Mouse (Mus musculus): ENCODE data around the gene 5730596B20Rik. TPM values are rescaled to one million over a fixed set of nuclear protein-coding genes. Genes with fewer than 3 reads are reported as not detected.

Gene 5730596B20Rik
- polyA plus RNA-seq, 1 experiment from 2014 or later: not detected

DNA sequence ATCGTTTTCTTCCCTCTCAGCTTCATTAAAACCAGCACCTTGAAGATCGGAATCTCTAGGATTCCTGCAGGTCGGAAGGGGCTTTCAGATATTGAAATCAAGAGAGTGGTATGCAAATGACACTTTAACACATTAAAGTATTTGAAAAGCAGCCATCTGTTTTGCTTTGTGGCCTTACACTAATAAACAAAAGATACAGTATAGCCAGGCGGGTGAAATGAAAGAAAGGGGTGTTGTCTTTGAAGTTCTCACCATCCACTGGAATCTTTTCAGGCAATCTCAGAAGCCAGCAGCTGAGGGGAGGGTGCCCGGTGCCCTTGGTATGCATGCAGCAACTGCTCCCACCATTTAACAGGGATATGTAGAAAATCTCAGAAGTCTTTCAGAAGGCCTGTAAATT, 23.3 kb upstream of the 5730596B20Rik start:
- peaks cover 90% of the 10 kb centered on the region for H3K27me3 ChIP-seq (replicated peaks; ENCODE audit: control insufficient read depth, insufficient read depth, low read length)
- H3K27ac ChIP-seq (ENCODE audit: low read length): no peak overlapping the region
- WGBS: 2% methylated on average over 5 of the region's 5 CpGs
- no peak for ATAC-seq
- H3K4me2 ChIP-seq (ENCODE audit: low read length): no peak overlapping the region
- no peaks in the 10 kb centered on the region for H3K36me3 ChIP-seq (ENCODE audit: control insufficient read depth, insufficient read depth)
- H3K9ac ChIP-seq (replicated peaks; ENCODE audit: low read depth, low read length): no peak overlapping the region
- H3K9me3 ChIP-seq (ENCODE audit: control insufficient read depth, low read length): peaks cover 4% of the 10 kb centered on the region; the same call in 1 of the 2 replicates
- H3K4me3 ChIP-seq (replicated peaks; ENCODE audit: low read length): no peak overlapping the region
- H3K4me1 ChIP-seq (replicated peaks; ENCODE audit: control insufficient read depth, insufficient read depth, low read length): peaks cover 12% of the 10 kb centered on the region

DNA sequence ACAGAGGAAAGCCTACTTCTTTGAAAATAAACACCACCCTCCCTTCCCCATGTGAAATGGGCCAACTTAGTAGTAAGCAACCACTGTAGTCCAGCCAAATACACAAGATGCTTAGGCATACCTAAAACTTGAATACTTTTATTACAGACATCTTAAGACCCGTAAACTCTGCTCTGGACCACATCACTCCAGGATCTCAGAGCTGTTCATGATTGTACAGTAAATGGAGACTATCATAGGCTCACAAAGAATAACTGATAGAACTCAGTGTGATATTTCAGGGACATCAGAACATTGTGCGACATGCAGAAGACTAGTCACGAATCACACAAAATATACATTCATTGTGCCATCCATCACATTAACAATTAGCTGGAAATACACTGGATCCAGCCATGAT, 21.8 kb upstream of the 5730596B20Rik start:
- 30% methylated on average over 3 of the region's 3 CpGs for WGBS
- Histone ChIP-seq H3K27me3 (replicated peaks; ENCODE audit: control insufficient read depth, insufficient read depth, low read length) (peaks cover 91% of the 10 kb centered on the region), H3K27ac (ENCODE audit: low read length) (no peak overlapping the region), H3K9me3 (ENCODE audit: control insufficient read depth, low read length) (no peaks in the 10 kb centered on the region), H3K4me2 (ENCODE audit: low read length) (no peak overlapping the region), H3K36me3 (ENCODE audit: control insufficient read depth, insufficient read depth) (no peaks in the 10 kb centered on the region), H3K4me3 (replicated peaks; ENCODE audit: low read length) (no peak overlapping the region), H3K9ac (replicated peaks; ENCODE audit: low read depth, low read length) (no peak overlapping the region), H3K4me1 (replicated peaks; ENCODE audit: control insufficient read depth, insufficient read depth, low read length) (peaks cover 12% of the 10 kb centered on the region)
- ATAC-seq: no peak

DNA sequence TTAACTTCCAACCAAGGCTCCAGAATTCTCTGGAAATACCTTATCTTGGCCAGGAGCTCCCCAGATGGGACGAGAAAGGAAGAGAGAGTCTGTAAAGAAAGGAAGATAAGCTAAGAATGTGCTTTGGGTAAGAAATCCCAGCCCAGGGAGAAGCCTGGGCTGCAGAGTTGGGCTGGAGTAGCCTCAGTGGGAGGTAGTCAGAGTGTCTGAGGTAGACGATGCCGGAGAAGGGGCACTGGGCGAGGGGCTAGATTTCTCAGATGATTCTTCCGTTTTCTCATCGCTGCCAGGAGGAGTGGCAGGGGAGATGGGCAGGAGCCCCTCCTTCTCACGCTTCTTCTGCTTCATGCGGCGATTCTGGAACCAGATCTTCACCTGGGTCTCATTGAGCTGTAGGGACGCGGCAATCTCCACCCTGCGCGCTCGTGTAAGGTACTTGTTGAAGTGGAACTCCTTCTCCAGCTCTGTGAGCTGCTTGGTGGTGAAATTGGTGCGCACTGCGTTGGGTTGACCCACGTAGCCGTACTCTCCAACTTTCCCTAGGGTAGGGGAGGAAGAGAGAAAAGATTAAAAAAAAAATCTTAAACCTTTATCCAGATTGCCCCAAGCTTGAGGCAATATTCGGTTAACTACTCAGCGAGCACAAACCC, 20.6 kb upstream of the 5730596B20Rik start:
- Histone ChIP-seq H3K4me3 (replicated peaks; ENCODE audit: low read length) (no peak overlapping the region), H3K36me3 (ENCODE audit: control insufficient read depth, insufficient read depth) (no peaks in the 10 kb centered on the region), H3K27ac (ENCODE audit: low read length) (no peak overlapping the region), H3K9ac (replicated peaks; ENCODE audit: low read depth, low read length) (no peak overlapping the region), H3K4me1 (replicated peaks; ENCODE audit: control insufficient read depth, insufficient read depth, low read length) (peaks cover 12% of the 10 kb centered on the region), H3K4me2 (ENCODE audit: low read length) (no peak overlapping the region), H3K9me3 (ENCODE audit: control insufficient read depth, low read length) (no peaks in the 10 kb centered on the region), H3K27me3 (replicated peaks; ENCODE audit: control insufficient read depth, insufficient read depth, low read length) (peaks cover 91% of the 10 kb centered on the region)
- 1% methylated on average over 20 of the region's 20 CpGs for WGBS
- ATAC-seq: no peak

DNA sequence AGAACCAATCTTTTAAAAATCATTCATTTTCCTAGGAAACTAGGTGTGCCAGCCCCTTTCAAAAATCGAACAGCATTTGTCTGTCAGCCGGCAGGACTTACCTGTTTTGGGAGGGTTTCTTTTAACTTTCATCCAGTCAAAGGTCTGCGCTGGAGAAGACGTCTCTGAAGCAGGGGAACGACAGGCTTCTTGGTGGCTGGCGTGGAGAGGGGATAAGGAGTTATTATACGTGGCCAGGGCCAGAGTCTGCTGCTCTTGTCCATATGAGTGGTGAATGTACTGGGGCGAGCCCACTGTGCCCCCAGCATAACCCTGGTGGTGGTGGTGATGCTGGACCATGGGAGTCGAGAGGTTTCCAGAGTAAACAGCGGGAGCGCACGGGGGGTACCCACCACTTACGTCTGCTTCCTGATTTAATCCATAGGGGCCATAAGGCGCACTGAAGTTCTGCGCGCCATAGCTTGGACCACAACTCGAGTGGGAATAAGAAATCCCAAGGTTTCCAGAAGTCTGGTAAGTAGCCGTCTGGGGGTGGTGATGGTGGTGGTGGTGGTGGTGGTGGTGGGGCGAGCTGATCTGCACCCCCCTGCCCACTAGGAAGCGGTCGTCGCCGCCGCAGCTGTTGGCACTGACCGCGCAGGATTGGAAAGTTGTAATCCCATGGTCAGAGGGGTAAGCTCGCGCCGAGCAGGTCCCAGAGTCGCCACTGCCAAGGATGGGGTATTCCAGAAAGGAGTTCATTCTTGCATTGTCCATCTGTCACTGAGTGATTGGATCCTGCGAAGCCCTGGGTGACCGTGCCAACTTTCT, 19.6 kb upstream of the 5730596B20Rik start:
- Histone ChIP-seq H3K9ac (replicated peaks; ENCODE audit: low read depth, low read length) (no peak overlapping the region), H3K4me3 (replicated peaks; ENCODE audit: low read length) (peak overlapping the region; percentile 37), H3K36me3 (ENCODE audit: control insufficient read depth, insufficient read depth) (no peaks in the 10 kb centered on the region), H3K4me1 (replicated peaks; ENCODE audit: control insufficient read depth, insufficient read depth, low read length) (peaks cover 12% of the 10 kb centered on the region), H3K27me3 (replicated peaks; ENCODE audit: control insufficient read depth, insufficient read depth, low read length) (peaks cover 90% of the 10 kb centered on the region), H3K9me3 (ENCODE audit: control insufficient read depth, low read length) (no peaks in the 10 kb centered on the region), H3K4me2 (ENCODE audit: low read length) (peak overlapping the region; percentile 56), H3K27ac (ENCODE audit: low read length) (no peak overlapping the region)
- 1% methylated on average over 32 of the region's 32 CpGs for WGBS
- 0 out of 2 replicates have a peak, but pooled peaks have one; percentile 4 for ATAC-seq

DNA sequence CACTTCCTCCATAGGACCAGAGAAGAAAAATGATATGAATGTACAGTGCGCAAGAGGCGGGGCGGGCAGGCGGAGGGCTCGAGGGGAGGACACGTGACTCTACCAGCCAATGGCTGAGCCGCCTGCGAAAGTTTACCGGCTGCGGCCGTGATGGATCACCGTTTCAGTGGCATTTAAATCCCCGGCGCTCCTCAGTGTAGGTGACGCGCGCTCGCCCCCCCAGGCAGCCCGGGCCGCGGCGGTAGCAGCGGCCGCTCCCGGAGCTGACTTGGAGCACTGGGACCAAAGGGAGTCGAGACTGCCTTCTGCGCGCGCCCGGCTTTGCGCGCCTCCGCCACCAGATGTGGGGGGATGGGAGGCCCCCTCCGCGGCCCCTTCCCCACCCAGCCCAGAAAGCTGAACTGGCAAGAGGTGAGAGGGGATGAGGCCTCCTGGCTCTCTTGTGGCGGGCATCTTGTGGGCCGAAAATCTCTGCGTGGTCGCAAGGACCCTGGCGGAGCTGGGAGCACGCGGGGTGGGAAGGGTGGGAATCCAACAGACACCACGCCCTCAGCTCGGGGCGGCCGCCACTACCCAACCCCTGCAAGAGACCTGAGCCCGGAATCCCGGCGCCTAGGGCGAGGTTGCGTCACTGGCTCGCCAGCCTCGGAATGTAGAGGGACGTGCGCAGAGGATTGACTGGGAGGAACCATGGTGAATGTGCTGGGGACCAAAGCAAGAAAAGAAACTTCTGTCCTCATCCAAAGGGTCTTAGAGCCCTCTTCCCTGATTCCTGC, 18.8 kb upstream of the 5730596B20Rik start, which contains the start of gene Hoxa1:
Gene Hoxa1, minus strand, starts transcription at position 42 of the 776 bp plus-strand sequence.
- Histone ChIP-seq H3K27ac (ENCODE audit: low read length) (no peak within 1 kb of the TSS), H3K9me3 (ENCODE audit: control insufficient read depth, low read length) (no peaks in the 10 kb centered on the region), H3K4me2 (ENCODE audit: low read length) (peak within 1 kb of the TSS; percentile 56), H3K4me1 (replicated peaks; ENCODE audit: control insufficient read depth, insufficient read depth, low read length) (peaks cover 12% of the 10 kb centered on the region), H3K27me3 (replicated peaks; ENCODE audit: control insufficient read depth, insufficient read depth, low read length) (peaks cover 90% of the 10 kb centered on the region), H3K36me3 (ENCODE audit: control insufficient read depth, insufficient read depth) (no peaks in the 10 kb centered on the region), H3K4me3 (replicated peaks; ENCODE audit: low read length) (peak within 1 kb of the TSS; percentile 37), H3K9ac (replicated peaks; ENCODE audit: low read depth, low read length) (no peak within 1 kb of the TSS)
- WGBS: under 1% methylated on average over 55 of the region's 55 CpGs
- ATAC-seq: peak; percentile 76

DNA sequence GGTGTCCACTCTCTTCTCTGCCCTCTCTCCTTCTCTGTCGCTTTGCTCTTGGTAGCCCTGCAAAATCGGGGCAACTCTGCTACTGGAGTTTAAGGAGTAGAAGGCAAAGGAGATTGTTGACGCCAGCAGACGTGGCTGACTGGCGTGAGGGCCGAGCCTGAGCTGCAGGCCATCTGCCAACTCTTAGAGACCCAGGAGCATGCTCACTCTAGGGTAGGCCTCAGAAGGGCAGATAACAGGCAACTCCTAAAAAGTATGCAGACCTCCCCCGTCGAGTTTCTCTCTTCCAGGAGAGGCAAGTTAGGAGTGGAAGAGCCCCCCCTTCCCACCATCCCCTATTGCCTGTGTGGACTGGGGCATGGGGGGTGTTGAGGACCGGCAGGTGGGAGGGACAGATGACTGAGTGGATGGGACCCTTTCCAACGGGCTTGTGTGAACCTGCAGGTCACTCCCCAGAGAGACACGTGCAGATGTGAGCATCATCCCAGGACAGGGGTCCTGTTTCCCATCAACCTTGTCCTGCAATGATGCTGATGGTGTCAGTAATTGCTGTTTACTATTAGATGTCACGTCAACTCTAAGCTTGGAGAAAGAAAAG, 18.0 kb upstream of the 5730596B20Rik start:
- WGBS: 3% methylated on average over 12 of the region's 12 CpGs
- H3K36me3 ChIP-seq (ENCODE audit: control insufficient read depth, insufficient read depth): no peaks in the 10 kb centered on the region
- H3K9ac ChIP-seq (replicated peaks; ENCODE audit: low read depth, low read length): no peak overlapping the region
- no peak for ATAC-seq
- no peak overlapping the region for H3K27ac ChIP-seq (ENCODE audit: low read length)
- peaks cover 12% of the 10 kb centered on the region for H3K4me1 ChIP-seq (replicated peaks; ENCODE audit: control insufficient read depth, insufficient read depth, low read length)
- H3K27me3 ChIP-seq (replicated peaks; ENCODE audit: control insufficient read depth, insufficient read depth, low read length): peaks cover 90% of the 10 kb centered on the region
- H3K4me3 ChIP-seq (replicated peaks; ENCODE audit: low read length): no peak overlapping the region
- no peak overlapping the region; the same call in 1 of the 2 replicates for H3K4me2 ChIP-seq (ENCODE audit: low read length)
- no peaks in the 10 kb centered on the region for H3K9me3 ChIP-seq (ENCODE audit: control insufficient read depth, low read length)

DNA sequence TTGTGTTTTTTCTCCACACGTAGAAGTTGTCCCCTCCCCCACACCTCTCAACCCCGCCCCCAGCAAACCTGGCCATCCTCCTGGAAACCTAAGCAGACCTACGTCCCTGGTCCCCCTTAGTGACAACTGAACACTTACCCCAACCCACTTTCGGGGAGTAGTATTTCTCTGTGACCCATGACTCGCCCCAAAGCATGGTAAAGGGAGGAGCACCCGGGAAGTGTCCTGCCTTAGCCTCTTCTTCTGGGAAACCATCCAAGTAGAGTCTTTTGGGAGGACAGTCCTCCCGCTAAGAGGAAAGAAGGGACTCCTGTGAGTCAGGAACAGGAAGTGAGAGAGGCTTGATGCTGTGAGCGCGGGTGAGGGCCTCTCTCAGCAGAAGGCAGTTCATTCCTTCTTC, 17.3 kb upstream of the 5730596B20Rik start:
- no peak overlapping the region for H3K9ac ChIP-seq (replicated peaks; ENCODE audit: low read depth, low read length)
- H3K27ac ChIP-seq (ENCODE audit: low read length): no peak overlapping the region
- ATAC-seq: no peak
- no peak overlapping the region for H3K4me2 ChIP-seq (ENCODE audit: low read length)
- H3K4me1 ChIP-seq (replicated peaks; ENCODE audit: control insufficient read depth, insufficient read depth, low read length): peaks cover 12% of the 10 kb centered on the region
- H3K27me3 ChIP-seq (replicated peaks; ENCODE audit: control insufficient read depth, insufficient read depth, low read length): peaks cover 88% of the 10 kb centered on the region
- H3K36me3 ChIP-seq (ENCODE audit: control insufficient read depth, insufficient read depth): no peaks in the 10 kb centered on the region
- WGBS: 2% methylated on average over 7 of the region's 9 CpGs
- H3K4me3 ChIP-seq (replicated peaks; ENCODE audit: low read length): no peak overlapping the region
- H3K9me3 ChIP-seq (ENCODE audit: control insufficient read depth, low read length): no peaks in the 10 kb centered on the region

DNA sequence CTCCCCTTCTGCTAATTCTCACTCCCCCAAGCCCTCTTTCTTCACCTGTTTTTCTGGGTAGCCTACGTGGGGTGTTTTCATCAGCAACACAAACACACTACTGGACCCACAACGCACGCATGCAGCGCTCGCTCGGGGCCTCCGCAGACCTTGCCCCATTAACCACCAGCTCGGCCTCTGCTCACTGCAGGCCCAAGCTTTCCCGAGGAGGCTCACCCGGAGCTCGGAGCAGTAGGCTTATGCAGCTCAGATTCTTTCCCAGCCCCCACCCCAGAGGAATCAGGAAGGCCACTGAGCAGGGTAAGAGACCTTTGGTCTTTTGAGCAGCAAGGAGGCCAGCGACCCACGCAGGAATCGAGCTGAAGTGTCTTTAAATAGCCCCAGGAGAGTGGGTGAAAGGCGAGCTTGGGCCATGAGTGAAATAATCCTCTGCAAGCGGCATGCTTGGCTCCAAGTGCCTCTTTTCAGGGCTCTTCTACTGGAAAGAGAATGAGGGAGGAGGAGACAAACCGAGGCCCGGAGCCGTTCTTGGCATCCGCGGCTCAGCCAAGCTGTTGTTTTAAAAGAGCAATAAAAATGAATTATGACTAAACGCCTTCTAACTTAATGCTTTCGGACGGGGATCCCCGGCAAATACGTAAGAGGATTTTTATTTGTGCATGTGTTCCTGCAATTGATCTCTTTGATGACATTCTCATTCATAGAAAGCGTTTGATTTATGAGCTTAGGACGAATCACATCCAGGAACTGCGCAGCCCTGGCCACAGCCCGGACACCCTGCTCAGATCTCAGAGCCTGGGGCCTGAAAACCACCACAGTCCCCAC, 16.6 kb upstream of the 5730596B20Rik start:
- Histone ChIP-seq H3K27ac (ENCODE audit: low read length) (no peak overlapping the region), H3K4me2 (ENCODE audit: low read length) (no peak overlapping the region)

More for the DNA sequence above, 16.6 kb upstream of the 5730596B20Rik start:
- no peak for ATAC-seq
- no peak overlapping the region for H3K9ac ChIP-seq (replicated peaks; ENCODE audit: low read depth, low read length)
- peaks cover 12% of the 10 kb centered on the region for H3K4me1 ChIP-seq (replicated peaks; ENCODE audit: control insufficient read depth, insufficient read depth, low read length)
- under 1% methylated on average over 30 of the region's 30 CpGs for WGBS
- H3K4me3 ChIP-seq (replicated peaks; ENCODE audit: low read length): no peak overlapping the region
- peaks cover 89% of the 10 kb centered on the region for H3K27me3 ChIP-seq (replicated peaks; ENCODE audit: control insufficient read depth, insufficient read depth, low read length)
- no peaks in the 10 kb centered on the region for H3K9me3 ChIP-seq (ENCODE audit: control insufficient read depth, low read length)
- no peaks in the 10 kb centered on the region for H3K36me3 ChIP-seq (ENCODE audit: control insufficient read depth, insufficient read depth)
